Mouse (Mus musculus) MEL (cell line): ENCODE data around the gene Gp9. TPM values are rescaled to one million over a fixed set of nuclear protein-coding genes. Genes with fewer than 3 reads are reported as not detected.

Source experiments
- DNase-seq: peaks from one replicate; pipeline ENCODE4 v3.0.0; 2011; ENCODE audit warnings: low read depth, low spot score
- H3K27ac ChIP-seq: 2 replicates; pipeline ENCODE4 v1.5.1; 2012; ENCODE audit warnings: low read depth, mild to moderate bottlenecking, control low read depth, low read length, moderate library complexity; ENCODE audit not compliant: control insufficient read depth
- H3K27me3 ChIP-seq, 2 experiments: fragments of 150-350 bp in 1 of 2; sonication (generic) in 1 of 2; 2 replicates each; pipeline ENCODE4 v1.6.1; 2012; ENCODE audit warnings: low read length in 2 of 2, mild to moderate bottlenecking in 2 of 2, improper control_type of control experiment in 1 of 2, moderate library complexity in 1 of 2; ENCODE audit not compliant: insufficient read depth in 2 of 2, control insufficient read depth in 1 of 2
- H3K36me3 ChIP-seq, 2 experiments: 2 replicates each; pipeline ENCODE4 v1.6.1; 2012 to 2014; ENCODE audit warnings: low read length in 2 of 2, improper control_type of control experiment in 1 of 2, inconsistent platforms in 1 of 2, mild to moderate bottlenecking in 1 of 2; ENCODE audit not compliant: insufficient read depth in 2 of 2, control insufficient read depth in 1 of 2
- H3K4me1 ChIP-seq, 2 experiments: fragments of 150-350 bp in 1 of 2; sonication (generic) in 1 of 2; 2 replicates each; pipeline ENCODE4 v1.6.1; 2012; ENCODE audit warnings: low read length in 2 of 2, improper control_type of control experiment in 1 of 2, mild to moderate bottlenecking in 1 of 2; ENCODE audit not compliant: insufficient read depth in 2 of 2, control insufficient read depth in 1 of 2
- H3K4me3 ChIP-seq, 2 experiments: fragments of 150-350 bp in 1 of 2; sonication (generic) in 1 of 2; 2 replicates each; pipeline ENCODE4 v1.5.1; 2012; ENCODE audit warnings: low read depth in 2 of 2, low read length in 2 of 2, mild to moderate bottlenecking in 2 of 2, moderate library complexity in 2 of 2, control low read depth in 1 of 2, improper control_type of control experiment in 1 of 2; ENCODE audit not compliant: control insufficient read depth in 1 of 2, insufficient read depth in 1 of 2
- H3K79me2 ChIP-seq: 2 replicates; pipeline ENCODE4 v1.6.1; 2012; ENCODE audit warnings: mild to moderate bottlenecking, low read length, moderate library complexity; ENCODE audit not compliant: control insufficient read depth, poor library complexity, insufficient read depth
- H3K9ac ChIP-seq: 2 replicates; pipeline ENCODE4 v1.6.1; 2012; ENCODE audit warnings: low read depth, mild to moderate bottlenecking, control low read depth, low read length, moderate library complexity; ENCODE audit not compliant: control insufficient read depth, poor library complexity, severe bottlenecking
- H3K9me3 ChIP-seq: fragments of 150-350 bp; sonication (generic); replicated peaks from 2 replicates; pipeline ENCODE4 v1.6.1; 2012; ENCODE audit warnings: mild to moderate bottlenecking, low read length, improper control_type of control experiment, moderate library complexity; ENCODE audit not compliant: insufficient read depth
- BHLHE40 ChIP-seq: IDR thresholded peaks from 2 replicates; pipeline ENCODE4 v1.6.1; 2012; ENCODE audit warnings: low read depth, mild to moderate bottlenecking, inconsistent platforms, low read length, improper control_type of control experiment, borderline replicate concordance
- CHD2 ChIP-seq: IDR thresholded peaks from 2 replicates; pipeline ENCODE4 v1.6.1; 2011; ENCODE audit warnings: low read length, improper control_type of control experiment
- E2F4 ChIP-seq: IDR thresholded peaks from 2 replicates; pipeline ENCODE4 v1.6.1; 2011; ENCODE audit warnings: low read depth, low read length, improper control_type of control experiment, borderline replicate concordance
- ELF1 ChIP-seq: IDR thresholded peaks from 2 replicates; pipeline ENCODE4 v1.6.1; 2014; ENCODE audit warnings: low read depth, mild to moderate bottlenecking, inconsistent platforms, low read length, improper control_type of control experiment, moderate library complexity
- EP300 ChIP-seq, 2 experiments: IDR thresholded peaks; 2 replicates each; pipeline ENCODE4 v1.6.1; 2011; ENCODE audit warnings: improper control_type of control experiment in 2 of 2, low read length in 2 of 2, low read depth in 1 of 2, mild to moderate bottlenecking in 1 of 2
- GABPA ChIP-seq: IDR thresholded peaks from 2 replicates; pipeline ENCODE4 v1.6.1; 2012; ENCODE audit warnings: low read depth, mild to moderate bottlenecking, inconsistent platforms, low read length, improper control_type of control experiment, moderate library complexity
- GATA1 ChIP-seq: IDR thresholded peaks from 2 replicates; pipeline ENCODE4 v1.6.1; 2011; ENCODE audit warnings: low read depth, low read length, improper control_type of control experiment
- JUND ChIP-seq: IDR thresholded peaks from 2 replicates; pipeline ENCODE4 v1.6.1; 2011; ENCODE audit warnings: low read depth, mild to moderate bottlenecking, improper control_type of control experiment, low read length
- MAZ ChIP-seq: IDR thresholded peaks from 2 replicates; pipeline ENCODE4 v1.6.1; 2012; ENCODE audit warnings: low read depth, mild to moderate bottlenecking, inconsistent platforms, low read length, improper control_type of control experiment
- MEF2A ChIP-seq: IDR thresholded peaks from 2 replicates; pipeline ENCODE4 v1.6.1; 2014; ENCODE audit warnings: low read depth, mild to moderate bottlenecking, inconsistent platforms, low read length, improper control_type of control experiment; ENCODE audit not compliant: poor library complexity, insufficient replicate concordance, severe bottlenecking; ENCODE audit errors: extremely low read depth
- MXI1 ChIP-seq: IDR thresholded peaks from 2 replicates; pipeline ENCODE4 v1.6.1; 2011; ENCODE audit warnings: mild to moderate bottlenecking, low read depth, low read length, improper control_type of control experiment
- MYB ChIP-seq: IDR thresholded peaks from 2 replicates; pipeline ENCODE4 v1.6.1; 2011; ENCODE audit warnings: mild to moderate bottlenecking, low read depth, low read length, improper control_type of control experiment
- MYC ChIP-seq: IDR thresholded peaks from 2 replicates; pipeline ENCODE4 v1.6.1; 2011; ENCODE audit warnings: low read depth, mild to moderate bottlenecking, low read length, improper control_type of control experiment, moderate library complexity
- NELFE ChIP-seq: IDR thresholded peaks from 2 replicates; pipeline ENCODE4 v1.6.1; 2011; ENCODE audit warnings: low read depth, low read length, improper control_type of control experiment
- NRF1 ChIP-seq: IDR thresholded peaks from 2 replicates; pipeline ENCODE4 v1.6.1; 2014; ENCODE audit warnings: low read depth, mild to moderate bottlenecking, inconsistent platforms, low read length, improper control_type of control experiment, moderate library complexity; ENCODE audit not compliant: poor library complexity, insufficient read depth, severe bottlenecking
- POLR2A ChIP-seq, 2 experiments: IDR thresholded peaks; 2 replicates each; pipeline ENCODE4 v1.6.1; 2011 to 2012; ENCODE audit warnings: low read length in 2 of 2, mild to moderate bottlenecking in 2 of 2, control low read depth in 1 of 2, improper control_type of control experiment in 1 of 2, low read depth in 1 of 2, moderate library complexity in 1 of 2; ENCODE audit not compliant: control insufficient read depth in 1 of 2, insufficient read depth in 1 of 2, poor library complexity in 1 of 2
- POLR2AphosphoS2 ChIP-seq: IDR thresholded peaks from 2 replicates; pipeline ENCODE4 v1.6.1; 2011; ENCODE audit warnings: low read length, improper control_type of control experiment
- POLR2AphosphoS5 ChIP-seq: IDR thresholded peaks from 2 replicates; pipeline ENCODE4 v1.6.1; 2012; ENCODE audit warnings: low read depth, borderline replicate concordance, mild to moderate bottlenecking, inconsistent platforms, low read length, moderate library complexity, mixed read lengths
- TAL1 ChIP-seq: IDR thresholded peaks from 2 replicates; pipeline ENCODE4 v1.6.1; 2012; ENCODE audit warnings: mild to moderate bottlenecking, inconsistent platforms, low read length, moderate library complexity, mixed read lengths
- TBP ChIP-seq: IDR thresholded peaks from 2 replicates; pipeline ENCODE4 v1.8.0; 2011; ENCODE audit warnings: low read depth, low read length, improper control_type of control experiment
- TCF12 ChIP-seq: IDR thresholded peaks from 2 replicates; pipeline ENCODE4 v1.6.1; 2014; ENCODE audit warnings: low read depth, mild to moderate bottlenecking, inconsistent platforms, low read length, improper control_type of control experiment, moderate library complexity
- UBTF ChIP-seq: IDR thresholded peaks from 2 replicates; pipeline ENCODE4 v1.6.1; 2012; ENCODE audit warnings: low read depth, mild to moderate bottlenecking, inconsistent platforms, low read length, improper control_type of control experiment, moderate library complexity, borderline replicate concordance; ENCODE audit not compliant: insufficient read depth
- USF1 ChIP-seq: IDR thresholded peaks from 2 replicates; pipeline ENCODE4 v1.6.1; 2014; ENCODE audit warnings: low read depth, mild to moderate bottlenecking, inconsistent platforms, low read length, improper control_type of control experiment, moderate library complexity
- ZMIZ1 ChIP-seq: IDR thresholded peaks from 2 replicates; pipeline ENCODE4 v1.6.1; 2012; ENCODE audit warnings: low read depth, mild to moderate bottlenecking, inconsistent platforms, low read length, improper control_type of control experiment, moderate library complexity
- polyA plus RNA-seq, 2 experiments: library from polyadenylated mRNA; stranded (reverse) in 1 of 2; unstranded in 1 of 2; fragments of >175 nt in 1 of 2; fragments of >200 nt in 1 of 2; gene quantifications; 2 replicates each; pipeline versions ENCODE4 v1.2.1 to v1.2.4; 2012; ENCODE audit warnings: low replicate concordance in 2 of 2, low read depth in 1 of 2; ENCODE audit not compliant: insufficient read length in 2 of 2, insufficient read depth in 1 of 2, missing spikeins in 1 of 2
- total RNA-seq: library from RNA; depleted of rRNA; stranded (reverse); fragments of 300-350 nt; gene quantifications from 2 replicates; pipeline ENCODE4 v1.2.3, GENCODE M21; 2012

Gp9 gene
- total and polyA plus RNA-seq, 3 experiments = 3.9 to 11.1 TPM; not detected in 1

GRCm38 (mm10) chr6:87806857-87807256, 29.0 kb downstream of the Gp9 start:
- H3K36me3 ChIP-seq = peaks cover 0 to 26% of the 10 kb centered on the region in 2 experiments; a peak in 2 of 4 replicates
- no peak for DNase-seq
- no peaks in the 10 kb centered on the region for H3K9me3 ChIP-seq
- no peak for TF ChIP-seq E2F4
- TF ChIP-seq POLR2AphosphoS5 = no peak
- no peak for TF ChIP-seq NELFE
- TF ChIP-seq MYB = no peak
- TF ChIP-seq MXI1 = no peak
- no peak for TF ChIP-seq USF1
- TF ChIP-seq TBP = no peak
- TF ChIP-seq GATA1 = no peak
- no peak for TF ChIP-seq NRF1
- TF ChIP-seq ZMIZ1 = no peak
- no peaks in the 10 kb centered on the region for H3K27me3 ChIP-seq
- no peak overlapping the region for H3K4me3 ChIP-seq
- H3K27ac ChIP-seq = no peak overlapping the region
- peaks cover 11 to 18% of the 10 kb centered on the region in 2 experiments; a peak in 2 of 4 replicates for H3K4me1 ChIP-seq
- H3K9ac ChIP-seq = no peak overlapping the region
- H3K79me2 ChIP-seq = peaks cover 8% of the 10 kb centered on the region

DNA sequence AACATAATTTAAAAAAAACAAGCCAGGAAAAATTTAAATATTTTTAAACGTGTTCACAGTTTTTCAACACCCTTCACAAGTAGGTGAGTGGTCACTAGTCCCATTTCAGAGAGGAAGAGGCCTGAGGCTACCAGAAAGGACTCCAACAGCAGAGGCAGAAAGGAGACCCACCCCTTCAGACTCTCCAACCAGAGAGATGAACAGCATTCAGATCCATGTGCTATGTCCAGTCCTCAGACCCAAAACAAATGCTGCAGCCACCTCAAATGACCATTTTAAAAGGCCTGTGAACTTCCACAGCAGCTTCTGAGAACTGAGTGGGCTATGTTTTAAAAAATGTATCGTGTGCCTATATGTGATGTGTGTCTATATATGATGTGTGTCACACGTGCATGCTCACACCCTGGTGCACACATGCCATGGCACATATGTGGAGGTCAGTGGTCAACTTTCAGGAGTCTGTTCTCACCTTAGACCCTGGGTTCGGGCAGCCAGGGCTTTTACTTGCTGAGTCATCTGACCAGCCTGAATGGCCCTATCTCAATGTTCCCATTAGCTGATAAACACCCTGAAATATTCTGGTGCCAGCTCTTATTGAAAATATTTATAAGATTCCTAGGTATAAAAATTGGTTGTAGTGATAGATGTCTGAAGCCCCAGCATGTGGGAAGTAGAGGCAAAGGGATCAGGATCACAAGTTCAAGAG, 30.0 kb downstream of the Gp9 start:
- H3K9me3 ChIP-seq = no peaks in the 10 kb centered on the region
- TF ChIP-seq GATA1 (peak; percentile 15; the same call in 1 of the 2 replicates), BHLHE40 (no peak)
- H3K9ac ChIP-seq = no peak overlapping the region
- H3K27ac ChIP-seq = no peak overlapping the region
- peaks cover 11 to 18% of the 10 kb centered on the region in 2 experiments; a peak in 2 of 4 replicates for H3K4me1 ChIP-seq
- no peak overlapping the region for H3K4me3 ChIP-seq
- peaks cover 8% of the 10 kb centered on the region for H3K79me2 ChIP-seq
- no peak for DNase-seq
- peaks cover 0 to 26% of the 10 kb centered on the region in 2 experiments; a peak in 2 of 4 replicates for H3K36me3 ChIP-seq
- H3K27me3 ChIP-seq = no peaks in the 10 kb centered on the region

- H3K79me2 ChIP-seq = peaks cover 8% of the 10 kb centered on the region
- H3K9ac ChIP-seq = no peak overlapping the region
- no peaks in the 10 kb centered on the region for H3K9me3 ChIP-seq
- peaks cover 11 to 18% of the 10 kb centered on the region in 2 experiments; a peak in 2 of 4 replicates for H3K4me1 ChIP-seq
- H3K36me3 ChIP-seq = peaks cover 0 to 26% of the 10 kb centered on the region in 2 experiments; a peak in 3 of 4 replicates
- H3K27ac ChIP-seq = no peak overlapping the region
- DNase-seq = no peak
- no peak overlapping the region for H3K4me3 ChIP-seq
- no peaks in the 10 kb centered on the region for H3K27me3 ChIP-seq
- TF ChIP-seq TCF12 = no peak
- no peak for TF ChIP-seq JUND
- no peak for TF ChIP-seq NRF1
- TF ChIP-seq MYC = no peak
- TF ChIP-seq MEF2A = no peak
- TF ChIP-seq GABPA = no peak
- no peak for TF ChIP-seq POLR2A (IDR thresholded peaks at IDR 0.05; ENCODE audit: control insufficient read depth in 1 of 2, insufficient read depth in 1 of 2, low read depth in 1 of 2, low read length in 2 of 2, poor library complexity in 1 of 2)
- TF ChIP-seq ZMIZ1 = no peak
- no peak for TF ChIP-seq UBTF
- no peak for TF ChIP-seq ELF1
- TF ChIP-seq BHLHE40 = no peak
- no peak for TF ChIP-seq CHD2
- no peak for TF ChIP-seq POLR2AphosphoS2
- no peak for TF ChIP-seq EP300 (IDR thresholded peaks at IDR 0.05; ENCODE audit: low read depth in 1 of 2, low read length in 2 of 2)
- no peak for TF ChIP-seq TAL1
- TF ChIP-seq MAZ = no peak
- TF ChIP-seq TBP = no peak
Measured at GRCm38 (mm10) chr6:87808521-87808920, 30.6 kb downstream of the Gp9 start.
